In the genomic region with DNA sequence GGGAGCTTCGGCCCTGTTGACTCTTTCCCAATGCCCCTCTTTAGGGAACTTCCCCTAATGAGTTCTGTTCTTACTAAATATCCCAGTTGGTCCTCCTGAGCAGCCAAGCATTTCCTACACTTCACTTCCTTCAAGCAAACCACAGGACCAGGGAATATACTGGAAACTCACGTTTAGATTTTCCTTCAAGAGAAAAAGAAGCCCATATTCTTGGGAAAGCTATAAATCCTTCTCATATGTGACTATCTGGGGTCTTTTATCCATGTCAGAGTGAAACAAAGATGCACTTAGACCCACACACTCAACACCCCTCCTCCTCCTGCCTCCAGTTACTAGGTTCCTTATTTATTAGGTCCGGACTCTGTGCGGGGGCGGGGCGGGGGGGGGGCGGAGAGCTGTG, we compare ENCODE assay signal across 10 mouse cellular contexts. TPM values are rescaled to one million over a fixed set of nuclear protein-coding genes. Genes with fewer than 3 reads are reported as not detected.
A peak's percentile ranks its signal among the peaks of the same experiment; 100 is the strongest.
DNase-seq lines count a peak whose midpoint lies in the region; ATAC-seq lines count a peak whose summit lies in the region.
"Had no signal": no experiment of that assay in that cellular context is flagged by ENCODE, and none has a peak within 500 bp of the region (broad histone marks: within the 10 kb centered on the region; RNA-seq: fewer than 3 reads in every experiment).

No protein-coding gene starts in this region.

- peak overlapping the region in 1 of 2 experiments; percentile 56; a peak in 2 of 4 replicates for H3K4me3 ChIP-seq in heart, embryonic 14.5 days (ENCODE audit: control insufficient read depth in 1 of 2, insufficient read depth in 1 of 2, low read depth in 1 of 2, low read length in 2 of 2)
- H3K4me3 ChIP-seq in embryonic facial prominence, embryonic 11.5 days (ENCODE audit: low read depth, low read length) = peak overlapping the region; percentile 52
- peak overlapping the region; percentile 61 for H3K4me3 ChIP-seq in hindbrain, embryonic 13.5 days
- H3K4me3 ChIP-seq in midbrain, embryonic 12.5 days = peak overlapping the region; percentile 49

- intact Hi-C loops in heart, postnatal 14 days (cut with DNase I) = no loop called here

- H3K9me3 ChIP-seq in heart, embryonic 14.5 days (ENCODE audit: control insufficient read depth, low read length) = no peaks in the 10 kb centered on the region
- no peaks in the 10 kb centered on the region for H3K9me3 ChIP-seq in embryonic facial prominence, embryonic 11.5 days (replicated peaks; ENCODE audit: control insufficient read depth, low read length)
- H3K9me3 ChIP-seq in hindbrain, embryonic 13.5 days = no peaks in the 10 kb centered on the region
- H3K9me3 ChIP-seq in midbrain, embryonic 12.5 days = no peaks in the 10 kb centered on the region

- peak overlapping the region; percentile 86 for H3K4me2 ChIP-seq in heart, embryonic 14.5 days (ENCODE audit: low read length)
- peak overlapping the region; percentile 85 for H3K4me2 ChIP-seq in embryonic facial prominence, embryonic 11.5 days (ENCODE audit: low read depth, low read length)
- peak overlapping the region; percentile 76 for H3K4me2 ChIP-seq in hindbrain, embryonic 13.5 days
- peak overlapping the region; percentile 71 for H3K4me2 ChIP-seq in midbrain, embryonic 12.5 days (replicated peaks)

- H3K27ac ChIP-seq in heart, embryonic 14.5 days (replicated peaks in 1 of 2; ENCODE audit: control insufficient read depth in 1 of 2, insufficient read depth in 1 of 2, low read depth in 2 of 2, low read length in 2 of 2) = no peak overlapping the region
- no peak overlapping the region for H3K27ac ChIP-seq in embryonic facial prominence, embryonic 11.5 days (replicated peaks; ENCODE audit: low read depth, low read length)
- H3K27ac ChIP-seq in hindbrain, embryonic 13.5 days = peak overlapping the region; percentile 93
- H3K27ac ChIP-seq in midbrain, embryonic 12.5 days (replicated peaks) = peak overlapping the region; percentile 89; the same call in 1 of the 2 replicates

- ATAC-seq in heart, embryonic 14.5 days (ENCODE audit: insufficient number of reproducible peaks, insufficient read depth, low FRiP score, low read depth) = no peak
- ATAC-seq in embryonic facial prominence, embryonic 11.5 days (replicated peaks; ENCODE audit: insufficient number of reproducible peaks, low FRiP score, low TSS enrichment, low read depth) = no peak
- no peak for ATAC-seq in hindbrain, embryonic 13.5 days (ENCODE audit: low FRiP score)
- ATAC-seq in midbrain, embryonic 12.5 days (ENCODE audit: low FRiP score, low read depth) = no peak

- H3K4me1 ChIP-seq in heart, embryonic 14.5 days (ENCODE audit: control insufficient read depth in 2 of 2, insufficient read depth in 2 of 2, low read length in 2 of 2) = no peaks in the 10 kb centered on the region; a peak in 1 of 4 replicates
- no peaks in the 10 kb centered on the region for H3K4me1 ChIP-seq in embryonic facial prominence, embryonic 11.5 days (ENCODE audit: control insufficient read depth, insufficient read depth, low read length)
- peaks cover 42% of the 10 kb centered on the region for H3K4me1 ChIP-seq in hindbrain, embryonic 13.5 days (replicated peaks)
- H3K4me1 ChIP-seq in midbrain, embryonic 12.5 days = peaks cover 34% of the 10 kb centered on the region

- DNase-seq in heart, postnatal 14 days = no peak
- no peak for DNase-seq in embryonic facial prominence, embryonic 11.5 days (ENCODE audit: low spot score)
- no peak for DNase-seq in MN1 (ENCODE audit: low spot score)
- no peak for DNase-seq in right cerebral cortex, postnatal 4 days
- DNase-seq in retina, embryonic 14.5 days (ENCODE audit: low spot score) = no peak
- DNase-seq: thymus, postnatal 25 days had no signal

- WGBS in heart, embryonic 14.5 days = 12% methylated on average over 7 of the region's 7 CpGs
- 5% methylated on average over 7 of the region's 7 CpGs for WGBS in embryonic facial prominence, embryonic 11.5 days
- 3% methylated on average over 7 of the region's 7 CpGs for WGBS in hindbrain, embryonic 13.5 days
- 6% methylated on average over 7 of the region's 7 CpGs for WGBS in midbrain, embryonic 12.5 days

- H3K36me3 ChIP-seq in heart, embryonic 14.5 days (ENCODE audit: control insufficient read depth, insufficient read depth, low read length) = no peaks in the 10 kb centered on the region
- no peaks in the 10 kb centered on the region for H3K36me3 ChIP-seq in embryonic facial prominence, embryonic 11.5 days (replicated peaks; ENCODE audit: control insufficient read depth, insufficient read depth, low read depth, low read length)
- no peaks in the 10 kb centered on the region for H3K36me3 ChIP-seq in hindbrain, embryonic 13.5 days
- H3K36me3 ChIP-seq in midbrain, embryonic 12.5 days = no peaks in the 10 kb centered on the region

- peak overlapping the region; percentile 35; the same call in 1 of the 2 replicates for H3K9ac ChIP-seq in heart, embryonic 14.5 days (ENCODE audit: low read length)
- H3K9ac ChIP-seq in embryonic facial prominence, embryonic 11.5 days (replicated peaks; ENCODE audit: low read length) = no peak overlapping the region; the same call in 1 of the 2 replicates
- H3K9ac ChIP-seq in hindbrain, embryonic 13.5 days = peak overlapping the region; percentile 85
- H3K9ac ChIP-seq in midbrain, embryonic 12.5 days (replicated peaks) = peak overlapping the region; percentile 67

- peaks cover 8% of the 10 kb centered on the region for H3K27me3 ChIP-seq in heart, embryonic 14.5 days (ENCODE audit: control insufficient read depth, insufficient read depth, low read length)
- no peaks in the 10 kb centered on the region for H3K27me3 ChIP-seq in embryonic facial prominence, embryonic 11.5 days (ENCODE audit: control insufficient read depth, insufficient read depth, low read length)
- H3K27me3 ChIP-seq in hindbrain, embryonic 13.5 days = no peaks in the 10 kb centered on the region
- H3K27me3 ChIP-seq in midbrain, embryonic 12.5 days = no peaks in the 10 kb centered on the region

RNA-seq across cellular contexts. Expression of a gene that starts 6.5 kb away (rescaled TPM):
- polyA plus RNA-seq in heart, embryonic 14.5 days (2014; fragmentation: Nextera tagmentation; extraction: Ambion mirVana) = 1.5 and 1.9 TPM in 2 replicates
- total RNA-seq in heart, postnatal 14 days (2021) = under 1 TPM; 0.27 to 0.38 TPM
- 3.8 and 4.8 TPM in 2 replicates for polyA plus RNA-seq in embryonic facial prominence, embryonic 11.5 days (2014; fragmentation: Nextera tagmentation; extraction: Ambion mirVana)
- 30.5 and 32.2 TPM in 2 replicates for polyA plus RNA-seq in hindbrain, embryonic 13.5 days (2015; fragmentation: Nextera tagmentation; extraction: Ambion mirVana)
- 20.2 and 23.9 TPM in 2 replicates for polyA plus RNA-seq in midbrain, embryonic 12.5 days (2016; fragmentation: Nextera tagmentation; extraction: Ambion mirVana)
- total RNA-seq: neutrophil, adult 5-6 weeks had no signal

Comparison
In these comparisons a context has a peak if more than half of its experiments do, and no peak if none do; other contexts are left out.
1. H3K27ac ChIP-seq: peak in hindbrain, embryonic 13.5 days (single experiment) and midbrain, embryonic 12.5 days (single experiment); none in heart, embryonic 14.5 days (0 of 2) and embryonic facial prominence, embryonic 11.5 days (single experiment).
2. Peak in every context shown above with its lines, with median percentiles within 50 percentile points of each other: H3K4me2 ChIP-seq.